ENCODE assay signal across 25 mouse cellular contexts in genomic region chr8:123352118-123352517, GRCm38 (mm10). TPM values are rescaled to one million over a fixed set of nuclear protein-coding genes. Genes with fewer than 3 reads are reported as not detected.
"Had no signal": no experiment of that assay in that cellular context is flagged by ENCODE, and none has a peak within 500 bp of the region (broad histone marks: within the 10 kb centered on the region; RNA-seq: fewer than 3 reads in every experiment).

No protein-coding gene starts in this region.

- H3K27me3 ChIP-seq: hindbrain, embryonic 15.5 days had no signal

- H3K9ac ChIP-seq: heart, embryonic 12.5 days; hindbrain, embryonic 15.5 days; limb, embryonic 13.5 days; limb, embryonic 15.5 days; liver, embryonic 12.5 days; liver, embryonic 14.5 days had no signal

- H3K9me3 ChIP-seq: heart, embryonic 10.5 days; heart, embryonic 12.5 days; hindbrain, embryonic 15.5 days; limb, embryonic 13.5 days; limb, embryonic 15.5 days; liver, embryonic 12.5 days had no signal

- DNase-seq: gastrocnemius, adult 2 months; gastrocnemius, postnatal 10 days; gastrocnemius, postnatal 25 days; heart, adult 18-20 months had no signal

- ATAC-seq: inflammation-experienced regulatory T-cells, adult 6 months; liver, embryonic 12.5 days had no signal

- H3K27ac ChIP-seq: gastrocnemius, adult 2 months; heart, embryonic 10.5 days; hindbrain, embryonic 15.5 days; layer of hippocampus, adult 2 months; left cerebral cortex, adult 2 months; limb, embryonic 13.5 days; limb, embryonic 15.5 days; liver, embryonic 12.5 days; liver, embryonic 14.5 days had no signal

- H3K36me3 ChIP-seq: heart, embryonic 10.5 days; heart, embryonic 12.5 days; limb, embryonic 13.5 days; limb, embryonic 15.5 days; liver, embryonic 12.5 days had no signal

- H3K4me3 ChIP-seq: gastrocnemius, adult 2 months; heart, embryonic 10.5 days; heart, embryonic 12.5 days; hindbrain, embryonic 15.5 days; layer of hippocampus, adult 2 months; left cerebral cortex, adult 2 months; limb, embryonic 13.5 days; limb, embryonic 15.5 days; liver, embryonic 12.5 days had no signal

- H3K4me2 ChIP-seq: heart, embryonic 12.5 days; hindbrain, embryonic 15.5 days; limb, embryonic 13.5 days; limb, embryonic 15.5 days; liver, embryonic 12.5 days had no signal

RNA-seq across cellular contexts. Expression of gene Spire2, which starts 19.6 kb away (rescaled TPM):
- total RNA-seq: gastrocnemius, adult 2 months; granulocyte monocyte progenitor cell, adult 5-6 weeks had no signal
- polyA plus RNA-seq: inflammation-experienced regulatory T-cells, adult 6 months had no signal

RNA-seq across cellular contexts. Expression of gene Fanca, which starts 33.7 kb away (rescaled TPM):
- total RNA-seq: gastrocnemius, adult 2 months had no signal

RNA-seq across cellular contexts. Expression of gene Mc1r, which starts 54.8 kb away (rescaled TPM):
- total RNA-seq: gastrocnemius, adult 2 months; gastrocnemius, postnatal 10 days; gastrocnemius, postnatal 25 days; gastrocnemius, postnatal 4 days; heart, adult 18-20 months; heart, adult 8-10 months; heart, postnatal 10 days; heart, postnatal 25 days; heart, postnatal 4 days; layer of hippocampus, adult 2 months; liver, adult 2 months had no signal
- polyA plus RNA-seq: heart, embryonic 10.5 days; heart, embryonic 12.5 days; inflammation-experienced regulatory T-cells, adult 6 months; intestine, embryonic 16.5 days; kidney, embryonic 14.5 days; kidney, embryonic 16.5 days; limb, embryonic 11.5 days; liver, adult 2 months; liver, embryonic 12.5 days had no signal

RNA-seq across cellular contexts. Expression of gene Tubb3, which starts 59.1 kb away (rescaled TPM):
- total RNA-seq: gastrocnemius, adult 2 months; gastrocnemius, postnatal 25 days; granulocyte monocyte progenitor cell, adult 5-6 weeks; liver, adult 2 months had no signal
- polyA plus RNA-seq: liver, adult 2 months had no signal
